Mouse (Mus musculus) mouse trophoblast stem cell (cell line): Measurements from ENCODE around the gene Mblac2.
"Not testable (repeated sequence)": the region's sequence is repeated elsewhere in the genome, so short reads cannot be mapped to it uniquely, and the experiment has no call there.

Experiments
- in situ Hi-C, 2 experiments: fragments of 300-500 bp; cut with MseI, MboI; formaldehyde crosslinking; loops; 2 replicates in 1 of 2; 3 replicates in 1 of 2; pipeline ENCODE4 v1.15.1; 2025

Mblac2 gene

DNA sequence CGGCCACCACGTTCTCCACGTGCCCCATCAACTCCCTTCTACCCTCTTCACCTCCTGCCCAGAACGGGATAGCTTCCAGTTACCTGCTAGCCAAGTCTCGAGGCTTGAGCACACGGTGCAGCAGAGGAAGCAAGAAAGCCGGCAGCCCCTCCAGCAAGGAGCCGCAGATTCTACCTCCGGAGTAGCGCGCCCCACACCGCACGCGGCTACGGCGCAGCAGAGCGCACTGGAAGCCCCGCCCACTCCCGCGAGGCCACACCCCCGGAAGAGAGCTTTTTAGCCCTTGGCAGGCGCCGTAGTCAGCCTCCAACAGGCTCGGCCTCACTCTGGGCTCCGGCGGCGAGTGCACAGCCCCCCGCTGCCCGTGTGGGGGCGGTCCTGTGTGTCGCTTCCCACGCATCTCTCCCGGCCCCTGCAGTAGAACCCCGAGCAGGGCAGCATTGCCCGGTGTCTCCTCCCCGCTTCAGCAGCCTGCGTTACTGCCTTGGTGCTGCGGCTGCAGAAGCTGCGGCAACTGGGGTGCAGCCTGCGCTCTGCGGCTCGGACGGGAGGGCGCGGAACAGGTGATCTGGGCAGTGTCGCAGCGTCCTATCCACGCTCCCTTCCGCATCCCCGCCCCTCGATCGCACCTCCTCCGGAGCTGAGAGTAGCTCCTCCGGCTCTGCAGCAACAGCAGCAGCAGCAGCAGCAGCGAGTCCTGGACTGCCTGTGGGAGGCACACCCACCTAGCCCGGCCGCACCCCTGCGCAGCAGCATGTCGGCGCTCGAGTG lies at the start of gene Mblac2, which contains the start of gene Polr3g:
TSS of gene Mblac2 (plus strand) at position 567 of the 771 bp plus-strand sequence.
TSS of gene Polr3g (minus strand) at position 239 of the 771 bp plus-strand sequence.
- in situ Hi-C loops: no loop called here

DNA sequence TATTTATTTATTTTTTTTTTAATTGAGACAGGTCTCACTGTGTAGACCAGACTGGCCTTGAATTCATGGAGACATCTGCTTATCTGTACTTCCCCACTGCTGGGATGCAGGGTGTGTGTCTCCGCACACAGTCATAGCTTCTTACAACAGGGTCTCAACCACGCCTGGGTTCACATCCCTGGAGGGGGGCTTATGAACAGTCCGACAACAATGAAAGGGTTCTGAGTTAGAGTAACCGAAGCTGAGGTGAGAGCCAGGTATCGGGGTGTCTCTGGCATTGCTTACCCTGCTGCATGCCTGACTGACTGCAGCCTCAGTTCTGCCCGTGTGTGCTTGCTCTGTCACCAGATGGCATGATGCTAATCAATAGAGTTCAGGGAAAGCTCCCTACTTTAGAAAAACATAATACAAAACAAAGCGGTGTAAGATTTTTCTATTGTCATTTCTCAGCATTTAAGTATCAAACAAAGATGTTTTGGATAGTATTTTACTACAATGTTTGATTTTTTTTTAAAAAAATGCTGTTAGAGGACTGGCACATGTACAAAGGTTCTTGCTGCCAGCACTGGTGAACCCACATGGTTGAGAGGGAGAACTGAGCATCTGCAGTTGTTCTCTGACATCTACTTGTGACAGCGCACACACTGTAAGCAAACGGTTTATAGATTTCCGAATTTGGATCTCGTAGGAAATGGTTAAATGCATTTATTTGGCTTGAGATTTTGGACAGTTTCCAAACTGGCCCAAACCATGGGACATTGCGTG lies 47.4 kb upstream of the Mblac2 start:
- in situ Hi-C loops: no loop called here

- in situ Hi-C loops: no loop called here
Observed at GRCm38 (mm10) chr13:81664331-81664698, 46.8 kb upstream of the Mblac2 start.

- in situ Hi-C loops: no loop called here
Observed at GRCm38 (mm10) chr13:81667713-81668112, 43.4 kb upstream of the Mblac2 start.

GRCm38 (mm10) chr13:81675333-81675732 lies 35.8 kb upstream of the Mblac2 start:
- in situ Hi-C loops: no loop called here

- in situ Hi-C loops: no loop called here
Observed at GRCm38 (mm10) chr13:81683107-81683506, 28.0 kb upstream of the Mblac2 start.

- in situ Hi-C loops: no loop called here
Observed at GRCm38 (mm10) chr13:81684258-81684657, 26.9 kb upstream of the Mblac2 start.

- in situ Hi-C loops: no loop called here
Observed at GRCm38 (mm10) chr13:81684884-81685283, 26.3 kb upstream of the Mblac2 start.

- in situ Hi-C loops: no loop called here
Observed at GRCm38 (mm10) chr13:81689587-81689986, 21.6 kb upstream of the Mblac2 start.

DNA sequence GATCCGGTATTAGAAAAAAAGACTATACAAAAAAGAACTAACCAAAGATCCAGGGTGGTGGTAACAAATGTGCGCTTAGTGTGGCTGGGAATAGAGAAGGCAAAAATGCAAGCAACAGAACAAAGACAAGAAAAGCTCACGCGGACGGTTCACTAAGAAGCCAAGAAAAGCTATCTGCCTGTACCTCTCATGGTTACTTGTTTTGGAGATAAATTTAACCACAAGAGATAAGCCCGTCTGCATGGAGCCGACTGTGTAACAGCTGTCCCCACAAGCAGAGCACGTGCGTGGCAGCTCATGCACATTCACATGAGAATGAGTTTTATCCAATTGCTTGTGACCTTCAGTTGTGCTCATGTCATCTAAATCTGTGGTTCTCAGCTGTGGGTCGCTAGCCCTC lies 20.7 kb upstream of the Mblac2 start:
- in situ Hi-C loops: no loop called here

DNA sequence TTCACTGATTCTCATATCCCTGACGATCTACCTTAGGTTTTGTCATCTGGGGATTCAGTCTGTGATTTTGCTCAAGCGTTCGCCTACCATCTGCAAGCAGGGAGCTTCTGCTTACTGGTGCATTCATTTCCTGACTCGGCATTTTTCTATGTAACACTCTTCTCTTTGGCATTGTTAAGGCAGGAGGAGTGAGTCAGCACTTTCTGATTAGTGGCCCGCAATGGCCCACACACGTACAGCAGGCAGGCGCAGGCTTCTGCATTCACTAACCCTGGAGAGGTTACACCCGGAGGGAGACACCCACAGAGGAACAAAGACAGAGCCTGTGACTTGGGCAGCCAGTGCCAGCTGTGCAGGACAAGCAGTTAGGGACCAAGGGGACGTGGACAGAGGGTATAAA lies 19.5 kb upstream of the Mblac2 start:
- in situ Hi-C loops: no loop called here

DNA sequence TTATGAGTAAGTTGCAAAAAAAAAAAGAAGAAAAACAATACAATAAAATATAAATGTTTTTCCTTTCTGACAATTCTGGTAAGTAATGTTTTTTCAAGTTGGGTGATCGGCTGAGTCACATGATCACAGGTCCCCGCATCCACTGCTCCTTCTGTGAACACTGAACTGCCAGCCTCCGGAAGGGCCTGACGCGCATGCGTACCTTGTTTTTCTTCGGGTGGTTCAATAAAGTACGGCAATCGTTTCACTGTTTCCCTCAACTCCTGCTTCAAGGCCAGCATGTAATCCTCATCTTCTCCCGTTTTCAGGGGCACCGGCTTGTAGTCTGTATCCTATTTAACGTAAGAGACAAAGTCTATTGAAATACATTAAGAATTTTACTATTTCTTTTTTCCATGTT lies 16.7 kb upstream of the Mblac2 start:
- in situ Hi-C loops: no loop called here

DNA sequence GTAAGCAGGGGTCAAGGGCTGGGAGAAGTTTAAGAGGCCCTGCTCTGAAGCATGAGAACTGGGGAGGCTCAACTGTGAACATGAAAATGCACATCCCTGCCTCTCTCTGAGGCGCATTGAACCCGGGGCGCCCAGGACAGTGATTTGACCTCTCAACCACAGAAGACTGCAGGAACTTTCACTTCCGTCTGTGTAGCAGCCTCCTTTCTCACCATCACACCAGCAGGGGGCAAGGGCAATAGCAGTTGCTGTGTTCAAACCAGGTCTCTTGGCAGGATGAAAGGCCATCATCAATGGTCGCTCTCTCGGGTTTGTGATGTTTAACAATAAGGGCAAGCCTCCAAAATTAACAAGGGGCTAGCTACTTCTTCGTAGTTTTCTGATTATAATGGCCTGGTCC lies 8.0 kb upstream of the Mblac2 start:
- in situ Hi-C loops: no loop called here

DNA sequence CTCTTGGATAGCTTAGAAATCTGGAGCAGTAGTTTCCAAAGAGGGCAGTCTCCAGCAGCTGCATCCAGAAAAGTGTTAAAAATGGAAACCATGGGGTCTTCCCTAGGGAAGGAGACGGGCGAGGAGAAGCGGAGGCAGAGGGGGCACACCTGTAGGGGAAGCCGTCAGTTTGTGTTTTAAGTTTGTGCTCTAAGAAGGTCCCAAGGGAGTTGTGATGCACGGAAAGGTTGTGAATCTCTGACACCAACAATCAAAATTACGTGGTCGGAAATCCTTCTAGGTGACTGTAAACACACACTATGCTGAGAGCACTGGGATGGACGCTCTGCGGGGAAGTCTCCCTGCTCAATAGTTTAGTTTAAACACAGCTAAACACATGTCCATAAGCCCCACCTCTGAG lies 7.5 kb upstream of the Mblac2 start:
- in situ Hi-C loops: no loop called here

DNA sequence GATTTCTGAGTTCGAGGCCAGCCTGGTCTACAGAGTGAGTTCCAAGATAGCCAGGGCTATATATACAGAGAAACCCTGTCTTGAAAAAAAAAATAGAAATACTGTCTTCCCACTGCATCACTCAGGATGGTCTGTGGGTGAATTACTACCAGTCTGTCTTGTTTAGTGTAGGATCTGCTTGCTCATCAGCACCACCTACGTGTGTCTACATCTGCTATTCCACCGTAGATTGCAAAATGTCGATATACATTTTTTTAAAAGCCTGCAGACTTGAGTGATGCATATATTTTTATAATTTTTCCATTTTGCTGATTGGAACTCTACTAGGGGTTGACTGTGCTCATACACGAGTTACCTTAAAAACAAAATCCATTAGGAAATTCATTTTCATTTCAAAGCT lies 4.8 kb upstream of the Mblac2 start:
- in situ Hi-C loops: no loop called here

- in situ Hi-C loops: no loop called here
Observed at GRCm38 (mm10) chr13:81709805-81710204, 1.3 kb upstream of the Mblac2 start.

GRCm38 (mm10) chr13:81710266-81710665 lies 875 bp upstream of the Mblac2 start:
- in situ Hi-C loops: no loop called here

GRCm38 (mm10) chr13:81711546-81712371 lies 618 bp downstream of the Mblac2 start:
- in situ Hi-C loops: no loop called here

DNA sequence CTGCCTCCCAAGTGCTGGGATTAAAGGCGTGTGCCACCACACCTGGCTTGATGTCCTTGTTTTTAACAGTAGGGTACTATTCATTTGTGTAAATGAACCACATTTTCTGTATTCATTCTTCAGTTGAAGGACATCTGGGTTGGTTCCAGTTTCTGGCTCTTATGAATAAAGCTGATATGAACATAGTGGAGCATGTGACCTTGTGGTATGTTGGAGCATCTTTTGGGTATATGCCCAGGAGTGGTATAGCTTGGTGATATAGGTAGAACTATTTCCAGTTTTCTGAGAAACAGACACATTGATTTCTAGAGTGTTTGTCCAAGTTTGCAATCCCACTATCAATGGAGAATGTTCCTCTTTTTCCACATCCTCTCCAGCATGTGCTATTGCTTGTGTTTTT lies 2.8 kb downstream of the Mblac2 start:
- in situ Hi-C loops: no loop called here

GRCm38 (mm10) chr13:81728141-81728540 lies 17.0 kb downstream of the Mblac2 start:
- in situ Hi-C loops: not testable (repeated sequence)

- in situ Hi-C loops: no loop called here
Observed at GRCm38 (mm10) chr13:81729102-81729501, 18.0 kb downstream of the Mblac2 start.

- in situ Hi-C loops: no loop called here
Observed at GRCm38 (mm10) chr13:81730362-81730761, 19.2 kb downstream of the Mblac2 start.
